Mouse (Mus musculus) hindbrain, postnatal 0 days (tissue): ENCODE results near the gene 4932438H23Rik. TPM values are rescaled to one million over a fixed set of nuclear protein-coding genes. Genes with fewer than 3 reads are reported as not detected.

Experiments
- ATAC-seq: fragments of 200-750 bp; cut with Nextera tagmentation; 2 replicates; pipeline ENCODE4 v1.8.0; 2017; ENCODE audit warnings: mild to moderate bottlenecking, moderate TSS enrichment, moderate library complexity
- DNase-seq: peaks from one replicate; pipeline ENCODE4 v3.0.0-alpha.2; 2015; ENCODE audit warnings: low spot score
- H3K27ac ChIP-seq: fragments of 300-500 bp; sonication (generic); 2 replicates; pipeline ENCODE4 v1.5.1; 2014; ENCODE audit warnings: mild to moderate bottlenecking
- H3K27me3 ChIP-seq: fragments of 300-500 bp; sonication (generic); 2 replicates; pipeline ENCODE4 v1.6.1; 2014; ENCODE audit warnings: low read length, mixed read lengths; ENCODE audit not compliant: insufficient read depth
- H3K36me3 ChIP-seq: fragments of 300-500 bp; sonication (generic); 2 replicates; pipeline ENCODE4 v1.6.1; 2014; ENCODE audit warnings: low read length, mixed read lengths; ENCODE audit not compliant: insufficient read depth
- H3K4me1 ChIP-seq: fragments of 300-500 bp; sonication (generic); 2 replicates; pipeline ENCODE4 v1.6.1; 2014; ENCODE audit warnings: antibody characterized with exemption, low read length, mixed read lengths; ENCODE audit not compliant: insufficient read depth
- H3K4me2 ChIP-seq: fragments of 300-500 bp; sonication (generic); 2 replicates; pipeline ENCODE4 v1.6.1; 2014; ENCODE audit warnings: low read depth, mild to moderate bottlenecking, low read length, moderate library complexity, mixed read lengths
- H3K4me3 ChIP-seq: fragments of 300-500 bp; sonication (generic); 2 replicates; pipeline ENCODE4 v1.5.1; 2014; ENCODE audit warnings: low read length
- H3K9ac ChIP-seq: fragments of 300-500 bp; sonication (generic); replicated peaks from 2 replicates; pipeline ENCODE4 v1.6.1; 2014; ENCODE audit warnings: mild to moderate bottlenecking, low read length, moderate library complexity, mixed read lengths
- H3K9me3 ChIP-seq: fragments of 300-500 bp; sonication (generic); 2 replicates; pipeline ENCODE4 v1.6.1; 2016; ENCODE audit warnings: low read length, mixed read lengths
- CTCF ChIP-seq: IDR thresholded peaks from 2 replicates; pipeline ENCODE4 v1.5.1; 2016; ENCODE audit warnings: antibody characterized with exemption, control low read depth, low read depth
- WGBS: fragments of 180-500 bp; shearing (Covaris S2); extraction: QIAGEN DNeasy Blood & Tissue Kit; methylation state at CpG from one replicate; pipeline ENCODE4 v1.1.7; 2014; 5-methylcytosine and 5-hydroxymethylcytosine counted together
- polyA plus RNA-seq: library from polyadenylated mRNA; unstranded; fragments of >200 nt; fragmentation: Nextera tagmentation; extraction: Ambion mirVana; gene quantifications from 2 replicates; pipeline ENCODE4 v1.2.1, GENCODE M21; 2015
- total RNA-seq: library from RNA; depleted of rRNA; stranded (reverse); fragments of >200 nt; gene quantifications from 2 replicates; pipeline ENCODE4 v1.2.3, GENCODE M21; 2014

4932438H23Rik gene
- total and polyA plus RNA-seq, 2 experiments from 2014 or later = 0.94 to 1.6 TPM

DNA sequence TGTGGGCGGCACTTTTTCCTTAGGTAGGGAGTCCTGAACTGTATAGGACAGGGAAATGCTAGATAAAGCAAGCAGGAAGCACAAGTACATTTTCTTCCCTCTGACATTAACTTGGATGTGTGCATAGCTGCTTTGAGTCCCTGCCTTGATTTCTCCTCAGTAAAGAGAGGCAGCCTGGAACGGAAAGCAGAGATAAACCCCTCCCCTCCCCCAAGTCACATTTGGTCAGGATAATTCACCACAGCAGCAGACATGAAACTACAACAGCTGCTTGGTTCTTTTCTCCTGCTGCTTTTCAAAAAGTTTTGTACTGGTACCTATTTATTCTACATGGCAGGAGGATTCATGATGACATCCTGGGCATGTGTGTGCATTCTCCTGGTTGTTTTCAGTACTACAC lies 5.6 kb upstream of the 4932438H23Rik start:
- no peaks in the 10 kb centered on the region for H3K9me3 ChIP-seq
- DNase-seq (no peak), ATAC-seq (no peak)
- 66% methylated on average over 2 of the region's 2 CpGs for WGBS
- H3K4me3 ChIP-seq = no peak overlapping the region
- no peak overlapping the region for H3K27ac ChIP-seq
- H3K27me3 ChIP-seq = peaks cover 5% of the 10 kb centered on the region; the same call in 1 of the 2 replicates
- H3K4me2 ChIP-seq = no peak overlapping the region
- H3K36me3 ChIP-seq = no peaks in the 10 kb centered on the region
- H3K9ac ChIP-seq = no peak overlapping the region
- no peak for TF ChIP-seq CTCF
- no peaks in the 10 kb centered on the region; the same call in 1 of the 2 replicates for H3K4me1 ChIP-seq

DNA sequence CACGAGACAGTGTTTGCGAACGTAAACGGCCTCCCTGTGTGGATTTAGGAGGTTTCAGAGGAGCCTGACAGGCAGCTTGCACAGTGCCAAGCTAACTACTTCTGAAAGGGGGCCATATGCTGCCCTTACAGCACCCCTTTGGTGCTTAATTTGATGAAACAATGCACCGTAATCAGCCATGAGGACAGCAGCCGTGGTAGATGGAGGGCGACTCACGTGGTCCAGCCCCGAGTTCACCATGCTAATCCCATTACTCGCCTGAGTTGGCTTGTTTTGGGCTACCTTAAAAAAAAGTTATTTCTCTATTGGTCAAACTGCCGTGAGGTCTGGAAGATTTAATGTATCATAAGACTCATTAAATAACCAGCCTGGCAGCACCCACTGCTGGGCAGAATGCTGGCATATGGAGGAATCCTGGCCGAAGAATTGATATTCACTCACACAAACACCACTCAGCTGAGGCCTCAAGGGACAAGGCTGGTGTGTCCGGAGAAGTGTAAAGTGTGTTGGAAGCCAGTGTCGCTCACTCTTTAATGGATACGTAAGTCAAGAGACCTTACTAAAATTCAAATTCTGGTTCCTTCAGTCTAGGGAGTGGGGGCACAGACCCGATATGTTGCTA lies 4.6 kb upstream of the 4932438H23Rik start:
- no peak overlapping the region for H3K9ac ChIP-seq
- peak overlapping the region; percentile 31; the same call in 1 of the 2 replicates for H3K4me2 ChIP-seq
- H3K27me3 ChIP-seq = peaks cover 5% of the 10 kb centered on the region; the same call in 1 of the 2 replicates
- no peak overlapping the region for H3K27ac ChIP-seq
- no peaks in the 10 kb centered on the region for H3K36me3 ChIP-seq
- H3K9me3 ChIP-seq = no peaks in the 10 kb centered on the region
- no peak overlapping the region for H3K4me3 ChIP-seq
- peak; percentile 88 for ATAC-seq
- peak; percentile 74 for DNase-seq
- no peaks in the 10 kb centered on the region; the same call in 1 of the 2 replicates for H3K4me1 ChIP-seq
- no peak for TF ChIP-seq CTCF
- WGBS = 31% methylated on average over 16 of the region's 16 CpGs

DNA sequence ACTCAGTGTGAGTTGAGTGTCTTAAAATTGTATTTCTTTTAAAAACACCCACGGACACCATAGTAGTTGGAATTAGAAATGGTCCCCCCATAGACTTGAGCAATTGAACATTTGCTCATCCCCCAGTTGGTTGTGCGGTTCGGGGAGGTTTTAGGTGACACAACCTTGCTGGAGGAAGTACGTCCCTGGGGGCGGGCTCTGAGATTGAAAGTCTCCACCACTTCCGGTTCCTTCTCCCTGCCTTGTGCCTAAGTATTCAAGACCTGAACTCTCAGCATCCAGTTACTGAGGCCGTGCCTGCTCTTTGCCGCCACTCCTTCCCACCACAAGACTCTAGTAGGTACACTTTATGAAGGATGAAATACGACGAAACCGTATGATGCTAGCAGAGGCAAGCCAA lies 2.9 kb upstream of the 4932438H23Rik start:
- Histone ChIP-seq H3K9ac (no peak overlapping the region), H3K4me1 (no peaks in the 10 kb centered on the region; the same call in 1 of the 2 replicates), H3K27me3 (no peaks in the 10 kb centered on the region), H3K4me3 (no peak overlapping the region), H3K9me3 (no peaks in the 10 kb centered on the region), H3K27ac (no peak overlapping the region), H3K36me3 (no peaks in the 10 kb centered on the region), H3K4me2 (no peak overlapping the region)
- no peak for TF ChIP-seq CTCF
- DNase-seq (no peak), ATAC-seq (no peak)
- WGBS = 94% methylated on average over 11 of the region's 11 CpGs

DNA sequence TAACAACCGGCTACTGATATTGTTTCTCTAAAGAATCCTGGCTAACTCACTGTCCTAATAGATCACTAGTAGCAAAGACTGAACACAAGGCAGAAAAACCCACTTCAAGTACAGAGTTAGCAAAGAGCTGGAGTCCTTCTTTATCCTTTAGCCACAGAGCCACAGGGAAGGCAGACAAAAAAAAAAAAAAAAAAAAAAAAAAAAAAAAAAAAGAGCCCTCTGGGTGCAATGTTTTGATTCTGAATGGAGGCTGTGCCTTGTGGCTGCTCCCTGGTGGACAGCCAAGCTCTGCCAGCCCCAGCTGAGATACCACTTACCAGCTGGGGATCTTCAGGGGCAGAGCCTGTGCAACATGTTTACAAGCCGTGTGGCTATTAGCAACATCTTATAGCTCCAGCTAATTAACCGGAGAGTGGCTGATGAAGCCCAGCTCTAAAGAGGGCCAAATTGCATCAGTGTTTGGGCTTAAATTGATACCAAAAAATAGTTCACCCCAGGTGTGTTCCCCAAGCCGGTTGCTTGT lies 2.1 kb upstream of the 4932438H23Rik start:
- WGBS = 44% methylated on average over 4 of the region's 4 CpGs
- no peak; the same call in 1 of the 2 replicates for TF ChIP-seq CTCF
- no peaks in the 10 kb centered on the region for H3K9me3 ChIP-seq
- no peaks in the 10 kb centered on the region; the same call in 1 of the 2 replicates for H3K4me1 ChIP-seq
- no peaks in the 10 kb centered on the region for H3K36me3 ChIP-seq
- no peak overlapping the region for H3K4me3 ChIP-seq
- H3K27me3 ChIP-seq = no peaks in the 10 kb centered on the region
- DNase-seq = peak; percentile 52
- H3K9ac ChIP-seq = no peak overlapping the region
- no peak overlapping the region for H3K4me2 ChIP-seq
- ATAC-seq = no peak
- no peak overlapping the region for H3K27ac ChIP-seq

DNA sequence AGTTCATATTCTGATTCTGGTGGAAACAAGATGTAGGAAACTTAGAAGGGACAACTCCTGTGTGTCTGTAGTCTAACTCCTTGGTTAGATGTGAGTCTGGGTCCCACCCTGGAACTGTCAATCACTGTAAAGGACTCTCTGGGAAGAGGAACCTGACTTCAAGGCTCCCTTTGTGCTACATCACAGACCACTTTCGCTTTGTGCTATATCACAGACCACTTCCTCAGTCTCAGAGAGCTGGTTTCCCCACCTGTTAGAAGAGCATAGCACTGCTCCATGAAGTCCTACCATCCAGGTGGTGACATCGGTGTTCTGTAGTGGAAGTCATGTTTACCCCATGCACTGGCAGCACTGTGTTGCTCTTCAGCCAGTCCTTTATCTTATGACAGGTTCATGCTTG lies 1.1 kb upstream of the 4932438H23Rik start:
- no peaks in the 10 kb centered on the region for H3K9me3 ChIP-seq
- H3K4me1 ChIP-seq = no peaks in the 10 kb centered on the region; the same call in 1 of the 2 replicates
- no peaks in the 10 kb centered on the region for H3K27me3 ChIP-seq
- H3K9ac ChIP-seq = no peak overlapping the region
- ATAC-seq (no peak), DNase-seq (no peak)
- 93% methylated on average over 2 of the region's 2 CpGs for WGBS
- no peak overlapping the region for H3K4me2 ChIP-seq
- no peak overlapping the region for H3K27ac ChIP-seq
- TF ChIP-seq CTCF = no peak
- H3K4me3 ChIP-seq = no peak overlapping the region
- H3K36me3 ChIP-seq = no peaks in the 10 kb centered on the region

DNA sequence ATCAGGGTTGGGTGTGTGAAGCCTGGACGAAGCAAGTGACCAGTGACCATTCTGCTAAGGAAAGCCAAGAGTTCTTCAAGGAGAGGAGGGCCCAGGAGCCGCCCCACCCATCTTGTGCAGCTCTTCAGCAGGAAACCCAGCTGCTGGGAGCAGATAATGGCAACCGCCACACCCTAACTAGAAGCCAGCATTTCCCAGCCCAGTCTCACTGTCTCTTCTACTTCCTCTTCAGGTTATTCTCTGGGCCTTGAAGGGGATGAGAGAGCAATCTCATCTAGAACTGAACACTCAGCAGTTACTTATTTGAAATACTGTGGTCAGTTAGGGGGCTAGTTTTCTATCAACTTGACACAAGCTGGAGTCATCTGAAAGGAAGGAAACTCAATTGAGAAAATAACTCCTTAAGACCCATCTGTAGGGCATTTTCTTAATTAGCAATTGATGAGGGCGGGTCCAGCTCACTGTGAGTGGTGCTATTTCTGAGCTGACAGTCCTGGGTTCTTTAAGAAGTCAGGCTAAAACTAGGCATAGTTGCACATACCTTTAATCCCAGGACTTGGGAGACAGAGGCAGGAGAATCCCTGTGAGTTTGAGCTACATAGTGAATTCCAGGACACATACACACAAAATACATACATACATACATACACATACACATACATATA lies 8.1 kb downstream of the 4932438H23Rik start:
- Histone ChIP-seq H3K4me2 (no peak overlapping the region), H3K4me1 (no peaks in the 10 kb centered on the region), H3K27ac (no peak overlapping the region), H3K27me3 (peaks cover 14% of the 10 kb centered on the region; the same call in 1 of the 2 replicates), H3K9ac (no peak overlapping the region), H3K4me3 (no peak overlapping the region), H3K36me3 (no peaks in the 10 kb centered on the region), H3K9me3 (no peaks in the 10 kb centered on the region)
- DNase-seq = no peak
- no peak for ATAC-seq
- WGBS = 75% methylated on average over 4 of the region's 4 CpGs
- TF ChIP-seq CTCF = no peak
